Mouse (Mus musculus): ENCODE results near the gene Ccdc32. TPM values are rescaled to one million over a fixed set of nuclear protein-coding genes. Genes with fewer than 3 reads are reported as not detected.
A peak's percentile ranks its signal among the peaks of the same experiment; 100 is the strongest.

Ccdc32 gene
- 21.8 and 23.3 TPM in 2 replicates for polyA plus RNA-seq (2015; fragmentation: Nextera tagmentation; extraction: Ambion mirVana)

DNA sequence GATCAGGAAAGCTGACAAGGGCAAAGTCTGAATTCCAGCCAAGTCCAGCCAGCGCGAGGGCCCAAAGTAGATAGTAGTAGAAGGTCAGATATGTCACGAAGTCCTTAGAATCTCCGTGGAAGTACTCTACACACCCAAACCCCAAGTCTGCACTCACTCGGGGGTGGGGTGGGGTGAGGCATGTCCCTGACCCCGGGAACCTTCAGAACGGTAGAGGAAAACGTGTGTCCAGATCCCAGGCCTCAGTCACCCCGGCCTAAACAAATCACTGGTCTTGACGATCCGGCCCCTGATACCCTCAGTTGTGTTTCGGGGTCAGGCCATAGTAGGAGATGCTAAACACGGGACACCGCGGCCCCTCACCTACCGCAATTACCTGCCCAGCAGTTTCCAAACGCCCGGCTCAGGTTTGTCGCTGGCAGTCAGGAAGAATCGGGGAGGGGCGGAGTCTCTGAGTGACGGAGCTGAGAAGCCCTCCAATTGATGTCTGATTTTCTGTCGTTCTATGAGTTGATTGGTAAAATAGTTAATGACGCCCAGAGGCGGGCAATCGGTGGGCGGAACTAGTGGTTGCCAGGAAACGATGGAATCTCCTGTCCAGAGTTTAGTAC lies at the start of gene Ccdc32:
Ccdc32 (minus strand) TSS at position 453 of the 611 bp plus-strand sequence.
- Histone ChIP-seq H3K27me3 (no peaks in the 10 kb centered on the region; the same call in 1 of the 2 replicates), H3K9me3 (replicated peaks) (no peaks in the 10 kb centered on the region), H3K36me3 (peaks cover 17% of the 10 kb centered on the region), H3K4me1 (peaks cover 14% of the 10 kb centered on the region), H3K4me2 (peak within 1 kb of the TSS; percentile 64), H3K27ac (no peak within 1 kb of the TSS), H3K4me3 (replicated peaks) (peak within 1 kb of the TSS; percentile 61), H3K9ac (peak within 1 kb of the TSS; percentile 62)
- 1% methylated on average over 28 of the region's 28 CpGs for WGBS
- peak; percentile 95 for ATAC-seq (replicated peaks; ENCODE audit: low FRiP score)

DNA sequence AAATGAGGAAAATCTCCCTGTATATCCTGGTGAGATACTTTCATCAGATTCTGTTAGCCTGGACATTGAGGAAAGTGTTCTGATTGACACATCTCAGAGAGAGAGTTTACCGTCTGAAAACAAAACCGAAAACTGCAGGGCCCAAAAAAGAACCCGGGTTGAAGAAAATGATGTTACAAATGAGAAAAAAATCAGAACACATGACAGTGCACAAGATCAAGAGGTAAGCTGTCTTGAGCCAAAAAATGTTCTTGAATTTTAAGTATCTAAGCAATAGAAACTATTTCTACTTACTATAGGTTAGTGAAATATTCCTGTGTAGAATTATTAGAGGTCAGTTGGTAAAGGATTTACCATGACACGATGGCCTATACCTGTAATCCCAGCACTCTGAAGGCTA lies 43.2 kb upstream of the Ccdc32 start:
- Histone ChIP-seq H3K4me3 (replicated peaks) (no peak overlapping the region), H3K27ac (no peak overlapping the region), H3K9ac (no peak overlapping the region), H3K4me1 (no peaks in the 10 kb centered on the region), H3K9me3 (replicated peaks) (no peaks in the 10 kb centered on the region), H3K36me3 (peaks cover 52% of the 10 kb centered on the region), H3K27me3 (no peaks in the 10 kb centered on the region), H3K4me2 (no peak overlapping the region)
- ATAC-seq (replicated peaks; ENCODE audit: low FRiP score) = no peak
- WGBS = 94% methylated on average over 4 of the region's 4 CpGs

DNA sequence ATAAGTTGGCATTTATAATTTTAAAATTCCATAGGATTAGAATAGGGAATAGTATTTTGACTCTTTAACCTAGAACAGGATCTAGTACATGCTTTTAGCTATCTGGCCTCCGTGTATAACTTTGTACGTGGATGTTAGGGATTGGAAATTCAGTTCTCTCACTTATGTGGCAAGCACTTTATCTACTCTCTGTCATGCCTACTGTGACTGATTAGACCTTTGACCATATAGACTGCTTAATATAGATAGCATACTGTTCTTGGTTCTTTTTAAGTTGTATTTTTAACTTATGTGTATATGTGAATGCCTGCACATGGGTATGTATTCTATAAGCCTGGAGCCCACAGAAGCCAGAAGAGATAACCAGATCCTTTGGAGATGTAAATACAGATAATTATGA lies 30.9 kb upstream of the Ccdc32 start:
- no peak overlapping the region for H3K4me3 ChIP-seq (replicated peaks)
- no peak for ATAC-seq (replicated peaks; ENCODE audit: low FRiP score)
- no peak overlapping the region for H3K27ac ChIP-seq
- no peak overlapping the region for H3K9ac ChIP-seq
- H3K27me3 ChIP-seq = no peaks in the 10 kb centered on the region
- H3K36me3 ChIP-seq = peaks cover 46% of the 10 kb centered on the region
- 96% methylated on average over 2 of the region's 2 CpGs for WGBS
- no peaks in the 10 kb centered on the region for H3K4me1 ChIP-seq
- no peak overlapping the region for H3K4me2 ChIP-seq
- H3K9me3 ChIP-seq (replicated peaks) = no peaks in the 10 kb centered on the region

DNA sequence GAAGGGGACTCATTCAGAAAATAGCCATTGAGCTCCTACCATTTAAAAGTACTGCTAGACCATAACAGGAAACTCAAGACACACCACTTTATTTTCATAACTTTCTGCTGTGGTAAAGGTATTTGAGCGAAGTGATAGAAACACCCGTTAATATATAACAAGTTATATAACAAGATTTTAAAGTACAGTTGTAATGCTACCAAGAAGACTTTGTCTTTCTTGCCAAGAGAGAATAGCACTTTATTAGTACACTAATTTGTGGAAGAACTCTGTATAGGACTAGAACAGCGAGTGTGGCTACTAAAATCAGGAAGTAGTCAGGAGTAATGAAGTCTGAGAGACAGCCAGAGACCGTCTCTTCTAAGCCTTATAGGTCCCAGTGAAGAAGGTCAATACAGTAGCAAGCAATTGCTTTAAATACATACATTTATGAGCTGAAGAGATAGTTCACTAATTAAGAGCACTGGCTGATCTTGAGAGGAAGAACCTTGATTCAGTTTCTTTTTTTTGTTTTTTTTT lies 21.0 kb upstream of the Ccdc32 start:
- no peaks in the 10 kb centered on the region for H3K9me3 ChIP-seq (replicated peaks)
- 90% methylated on average over 4 of the region's 4 CpGs for WGBS

DNA sequence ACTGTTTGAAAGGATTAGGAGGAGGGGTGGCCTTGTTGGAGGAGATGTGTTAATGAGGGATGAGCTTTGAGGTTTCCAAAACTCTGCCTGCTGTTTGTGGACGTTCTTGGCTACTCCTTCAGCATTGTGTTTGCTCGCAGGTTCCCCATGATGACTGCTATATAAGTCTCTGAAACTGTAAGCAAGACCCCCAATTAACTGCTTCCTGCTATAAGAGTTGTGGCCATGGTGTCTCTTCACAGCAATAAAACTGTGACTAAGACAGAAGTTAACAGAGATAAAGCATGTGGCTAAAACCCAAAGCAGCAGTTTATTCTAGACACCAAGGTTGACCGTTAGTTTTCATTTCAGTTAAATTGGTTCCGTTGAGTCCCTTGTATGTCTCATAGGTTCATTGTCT lies 18.7 kb upstream of the Ccdc32 start:
- H3K27me3 ChIP-seq = no peaks in the 10 kb centered on the region
- ATAC-seq (replicated peaks; ENCODE audit: low FRiP score) = no peak
- H3K36me3 ChIP-seq = no peaks in the 10 kb centered on the region
- peaks cover 17% of the 10 kb centered on the region for H3K4me1 ChIP-seq
- no peaks in the 10 kb centered on the region for H3K9me3 ChIP-seq (replicated peaks)
- WGBS = 11% methylated on average over 4 of the region's 4 CpGs
- peak overlapping the region; percentile 59 for H3K4me2 ChIP-seq
- peak overlapping the region; percentile 94 for H3K4me3 ChIP-seq (replicated peaks)
- peak overlapping the region; percentile 96 for H3K27ac ChIP-seq
- peak overlapping the region; percentile 71 for H3K9ac ChIP-seq

More for the DNA sequence above, 21.0 kb upstream of the Ccdc32 start:
- Histone ChIP-seq H3K9ac (no peak overlapping the region), H3K36me3 (no peaks in the 10 kb centered on the region), H3K4me2 (no peak overlapping the region), H3K4me3 (replicated peaks) (no peak overlapping the region), H3K27ac (no peak overlapping the region), H3K4me1 (peaks cover 17% of the 10 kb centered on the region), H3K27me3 (no peaks in the 10 kb centered on the region)
- no peak for ATAC-seq (replicated peaks; ENCODE audit: low FRiP score)

DNA sequence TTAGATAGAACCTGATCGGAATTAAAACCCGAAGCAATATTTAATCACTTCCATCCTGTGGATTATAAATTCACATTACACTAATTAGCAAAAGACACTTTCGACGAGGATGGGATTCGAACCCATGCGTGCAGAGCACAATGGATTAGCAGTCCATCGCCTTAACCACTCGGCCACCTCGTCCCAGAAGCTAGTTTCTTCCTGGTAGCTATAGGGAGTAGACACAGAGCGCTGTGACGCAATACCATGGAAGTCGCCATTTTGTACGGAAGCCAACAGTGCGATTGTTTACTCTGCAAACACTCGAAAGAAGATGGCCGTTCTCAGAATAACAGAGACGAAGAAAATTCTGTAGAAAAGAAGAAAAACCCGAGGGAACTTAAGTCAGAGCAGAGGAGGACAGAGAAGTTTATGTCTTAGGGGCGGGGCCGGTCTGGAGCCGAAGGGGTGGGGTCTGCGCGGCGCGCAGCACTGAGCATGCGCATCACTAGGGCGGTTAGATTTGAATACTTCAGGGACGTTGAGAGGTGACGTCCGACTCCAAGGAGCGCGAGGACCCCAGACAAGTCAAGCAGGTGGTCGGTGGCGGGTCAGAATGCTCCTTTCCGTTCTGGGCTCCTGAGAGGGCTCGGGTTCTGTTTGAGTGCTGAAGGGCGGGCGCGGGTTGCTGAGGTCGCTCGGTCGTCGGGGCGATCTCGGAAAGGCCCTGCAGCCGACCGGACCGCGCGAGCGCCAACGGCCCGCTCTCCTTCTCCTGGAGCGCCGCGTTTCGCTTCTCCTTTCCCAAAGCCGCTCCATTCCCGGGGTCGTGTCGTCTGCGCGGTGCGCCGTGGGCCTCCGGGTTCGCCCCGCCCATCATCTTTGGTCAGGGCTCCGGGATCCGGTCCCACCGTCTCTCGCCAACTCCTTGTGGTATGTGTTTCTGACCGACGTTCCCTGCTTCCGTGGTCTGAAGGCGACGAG lies 17.7 kb upstream of the Ccdc32 start, which contains the start of gene Knl1:
Knl1 (plus strand) TSS at position 471 of the 963 bp plus-strand sequence.
- WGBS = under 1% methylated on average over 77 of the region's 77 CpGs
- no peaks in the 10 kb centered on the region; the same call in 1 of the 2 replicates for H3K36me3 ChIP-seq
- peak within 1 kb of the TSS; percentile 96 for H3K27ac ChIP-seq
- H3K9ac ChIP-seq = peak within 1 kb of the TSS; percentile 71
- peak; percentile 97 for ATAC-seq (replicated peaks; ENCODE audit: low FRiP score)
- H3K27me3 ChIP-seq = no peaks in the 10 kb centered on the region
- H3K4me1 ChIP-seq = peaks cover 14% of the 10 kb centered on the region
- peak within 1 kb of the TSS; percentile 94 for H3K4me3 ChIP-seq (replicated peaks)
- H3K4me2 ChIP-seq = peak within 1 kb of the TSS; percentile 59
- no peaks in the 10 kb centered on the region for H3K9me3 ChIP-seq (replicated peaks)

DNA sequence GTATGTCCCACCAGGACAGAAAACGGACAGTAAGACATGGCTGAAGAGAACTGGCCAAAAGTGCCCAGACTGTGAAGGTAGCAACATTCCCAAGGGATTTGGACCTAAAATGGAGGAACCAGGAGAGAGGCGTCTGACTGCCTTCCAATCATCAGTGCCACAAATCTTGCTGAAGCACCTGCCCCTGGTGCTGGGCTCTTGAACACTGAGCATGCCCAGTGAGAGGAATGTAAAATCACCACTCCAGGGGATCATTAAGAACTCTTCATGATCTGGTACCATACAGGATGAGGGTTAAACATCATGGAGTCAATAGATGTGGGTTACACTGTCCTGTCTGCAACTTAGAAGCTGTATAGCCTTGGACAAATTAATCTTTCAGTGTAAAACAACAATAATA lies 16.0 kb upstream of the Ccdc32 start:
- H3K27ac ChIP-seq = no peak overlapping the region
- H3K27me3 ChIP-seq = no peaks in the 10 kb centered on the region
- no peaks in the 10 kb centered on the region for H3K9me3 ChIP-seq (replicated peaks)
- H3K4me2 ChIP-seq = no peak overlapping the region
- WGBS = 64% methylated on average over 2 of the region's 2 CpGs
- H3K4me1 ChIP-seq = peaks cover 12% of the 10 kb centered on the region
- peaks cover 8% of the 10 kb centered on the region for H3K36me3 ChIP-seq
- ATAC-seq (replicated peaks; ENCODE audit: low FRiP score) = no peak
- H3K9ac ChIP-seq = no peak overlapping the region
- no peak overlapping the region for H3K4me3 ChIP-seq (replicated peaks)

DNA sequence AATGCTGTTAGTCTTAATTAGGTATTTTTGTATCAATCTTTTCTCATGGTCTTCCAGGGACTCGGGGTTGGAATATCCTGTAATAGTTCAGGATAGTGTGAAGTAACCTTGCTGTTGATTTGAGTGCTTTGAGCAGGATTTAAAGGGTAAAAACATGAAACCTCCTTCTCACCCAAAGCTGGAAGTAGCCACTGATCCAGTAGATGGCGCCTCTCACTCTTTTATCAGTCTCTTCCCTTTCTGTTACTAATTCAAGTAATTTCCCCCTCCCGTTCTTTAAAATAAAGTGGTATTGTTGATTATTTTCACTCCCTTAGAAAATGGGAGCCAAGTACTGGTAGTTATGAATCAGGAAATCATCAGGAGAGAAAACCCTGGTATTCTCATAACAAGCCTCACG lies 11.7 kb upstream of the Ccdc32 start:
- Histone ChIP-seq H3K4me2 (no peak overlapping the region), H3K27ac (no peak overlapping the region), H3K9ac (no peak overlapping the region), H3K4me3 (replicated peaks) (no peak overlapping the region), H3K4me1 (peaks cover under 1% of the 10 kb centered on the region), H3K9me3 (replicated peaks) (no peaks in the 10 kb centered on the region), H3K36me3 (peaks cover 38% of the 10 kb centered on the region), H3K27me3 (no peaks in the 10 kb centered on the region)
- 42% methylated on average over 4 of the region's 4 CpGs for WGBS
- no peak for ATAC-seq (replicated peaks; ENCODE audit: low FRiP score)

DNA sequence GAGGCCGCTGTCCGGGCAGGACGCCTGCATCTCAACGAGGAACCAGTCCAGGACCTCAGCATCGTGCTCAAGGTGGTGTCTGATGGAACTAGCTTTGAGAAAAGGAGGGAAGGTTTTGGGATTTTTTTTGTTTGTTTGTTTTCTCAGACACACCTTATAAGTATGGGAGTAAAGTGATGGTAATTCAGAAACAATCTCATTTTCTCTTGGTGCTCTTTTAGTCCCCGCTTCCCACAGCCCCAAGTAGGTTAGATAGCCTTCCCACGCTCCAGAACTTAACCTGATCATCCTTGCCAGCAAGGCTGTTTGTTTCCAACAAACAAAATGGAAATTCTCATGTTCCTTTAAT lies 6.2 kb upstream of the Ccdc32 start:
- peak overlapping the region; percentile 92 for H3K27ac ChIP-seq

DNA sequence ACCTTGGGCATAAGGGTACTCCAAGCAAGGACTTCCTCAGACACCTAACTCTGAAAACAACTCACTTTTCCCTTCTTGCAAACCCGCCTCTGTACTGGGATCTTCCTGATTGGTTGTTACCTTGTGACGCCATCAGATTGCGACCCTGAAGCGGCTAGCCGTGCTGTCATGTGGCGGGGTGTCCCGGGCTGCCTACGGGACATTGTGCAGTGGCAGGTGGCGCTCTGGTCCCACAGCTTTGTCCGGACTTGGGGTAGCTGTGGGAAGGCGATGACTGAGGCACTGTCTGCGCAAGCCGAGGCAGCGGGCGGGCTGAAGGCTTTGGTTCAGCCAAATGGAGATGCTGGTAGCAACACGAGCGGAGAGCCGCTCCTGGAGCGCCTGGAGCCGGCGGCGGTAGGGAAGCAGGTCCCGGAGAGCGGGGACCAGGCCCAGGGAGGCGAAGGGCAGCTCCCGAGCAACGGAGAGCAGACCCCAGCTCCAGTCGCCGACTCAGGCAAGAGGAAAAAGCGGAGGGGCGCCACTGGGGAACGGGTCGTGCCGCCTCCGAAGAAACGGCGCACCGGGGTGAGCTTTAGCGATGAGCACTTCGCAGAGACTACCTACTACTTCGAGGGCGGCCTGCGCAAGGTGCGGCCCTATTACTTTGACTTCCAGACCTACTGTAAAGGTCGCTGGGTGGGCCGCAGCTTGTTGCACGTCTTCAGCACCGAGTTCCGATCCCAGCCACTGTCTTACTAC lies 5.6 kb upstream of the Ccdc32 start, which contains the start of gene Rpusd2:
Rpusd2 (plus strand) TSS at position 135 of the 741 bp plus-strand sequence.
- H3K4me2 ChIP-seq = peak within 1 kb of the TSS; percentile 79
- H3K4me1 ChIP-seq = peaks cover 12% of the 10 kb centered on the region
- H3K9ac ChIP-seq = peak within 1 kb of the TSS; percentile 86
- under 1% methylated on average over 49 of the region's 49 CpGs for WGBS
- H3K27ac ChIP-seq = peak within 1 kb of the TSS; percentile 92
- H3K36me3 ChIP-seq = peaks cover 29% of the 10 kb centered on the region
- no peaks in the 10 kb centered on the region; the same call in 1 of the 2 replicates for H3K27me3 ChIP-seq
- ATAC-seq (replicated peaks; ENCODE audit: low FRiP score) = peak; percentile 98
- H3K4me3 ChIP-seq (replicated peaks) = peak within 1 kb of the TSS; percentile 98
- no peaks in the 10 kb centered on the region for H3K9me3 ChIP-seq (replicated peaks)

More for the DNA sequence above, 6.2 kb upstream of the Ccdc32 start:
- H3K4me3 ChIP-seq (replicated peaks) = peak overlapping the region; percentile 98
- H3K9ac ChIP-seq = peak overlapping the region; percentile 86
- ATAC-seq (replicated peaks; ENCODE audit: low FRiP score) = no peak
- peak overlapping the region; percentile 79 for H3K4me2 ChIP-seq
- H3K27me3 ChIP-seq = no peaks in the 10 kb centered on the region; the same call in 1 of the 2 replicates
- H3K4me1 ChIP-seq = peaks cover 12% of the 10 kb centered on the region
- peaks cover 29% of the 10 kb centered on the region for H3K36me3 ChIP-seq
- 9% methylated on average over 7 of the region's 7 CpGs for WGBS
- no peaks in the 10 kb centered on the region for H3K9me3 ChIP-seq (replicated peaks)

DNA sequence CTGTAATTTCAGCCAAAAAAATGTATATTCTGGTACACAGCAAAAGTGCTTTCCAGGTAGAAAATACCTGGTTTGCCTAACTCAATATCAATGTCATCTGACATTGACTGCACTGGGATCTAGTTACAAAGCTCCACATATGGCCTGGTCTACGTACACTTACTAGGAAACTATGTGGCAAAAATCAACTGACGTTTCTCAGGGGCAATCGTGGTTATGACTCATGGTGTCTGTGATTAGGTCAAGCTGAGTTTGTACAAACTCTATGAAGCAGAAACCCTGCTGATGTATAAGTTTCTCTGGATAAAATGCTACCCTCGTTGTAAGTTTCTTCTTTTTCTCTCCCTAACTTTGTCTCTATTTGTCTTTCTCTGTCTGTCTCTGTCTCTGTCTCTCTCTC lies 3.0 kb upstream of the Ccdc32 start:
- no peak for ATAC-seq (replicated peaks; ENCODE audit: low FRiP score)
- 65% methylated on average over 4 of the region's 4 CpGs for WGBS
- H3K9me3 ChIP-seq (replicated peaks) = no peaks in the 10 kb centered on the region

More for the DNA sequence above, 3.0 kb upstream of the Ccdc32 start:
- Histone ChIP-seq H3K4me3 (replicated peaks) (no peak overlapping the region), H3K36me3 (peaks cover 6% of the 10 kb centered on the region), H3K9ac (no peak overlapping the region), H3K4me2 (no peak overlapping the region), H3K4me1 (peaks cover 26% of the 10 kb centered on the region), H3K27me3 (no peaks in the 10 kb centered on the region; the same call in 1 of the 2 replicates), H3K27ac (no peak overlapping the region)
